Mouse (Mus musculus): ENCODE results near the gene Clcn7. TPM values are rescaled to one million over a fixed set of nuclear protein-coding genes. Genes with fewer than 3 reads are reported as not detected.

The Clcn7 gene
- 31.4 and 33.7 TPM in 2 replicates for polyA plus RNA-seq (2021; fragmentation: Nextera tagmentation)
- long read RNA-seq, experiment 1, full-length matches to known transcripts, result 14 of 35 reads
- long read RNA-seq, experiment 1, partial matches to known transcripts, result 17 of 35 reads
- long read RNA-seq, experiment 1, other reads (novel, unspliced or antisense), result 4 of 35 reads
- long read RNA-seq, experiment 2, full-length matches to known transcripts, result 36 of 73 reads
- long read RNA-seq, experiment 2, partial matches to known transcripts, result 31 of 73 reads
- long read RNA-seq, experiment 2, other reads (novel, unspliced or antisense), result 6 of 73 reads

GRCm38 (mm10) chr17:25133275-25133698, at the start of gene Clcn7:
Gene Clcn7 (plus strand): TSS chr17:25133391.

GRCm38 (mm10) chr17:25083444-25083931, 49.7 kb upstream of the Clcn7 start, which contains the start of gene Tmem204:
Gene Tmem204 (minus strand): TSS chr17:25083591.

GRCm38 (mm10) chr17:25115664-25116432, 17.3 kb upstream of the Clcn7 start, which contains the start of gene Telo2:
Gene Telo2 (minus strand): TSS chr17:25115967.

GRCm38 (mm10) chr17:25120406-25120805, 12.8 kb upstream of the Clcn7 start, which contains the start of gene Ptx4:
Gene Ptx4 (plus strand): TSS chr17:25120760.

GRCm38 (mm10) chr17:25162161-25162560, 29.0 kb downstream of the Clcn7 start, which contains the start of gene Ccdc154:
Gene Ccdc154 (plus strand): TSS chr17:25162461.

GRCm38 (mm10) chr17:25175411-25175810, 42.2 kb downstream of the Clcn7 start, which contains the start of gene Gm38655:
Gene Gm38655 (minus strand): TSS chr17:25175471.

GRCm38 (mm10) chr17:25184129-25184691, 51.0 kb downstream of the Clcn7 start, which contains the start of gene BC003965:
Gene BC003965 (plus strand): TSS chr17:25184554.

GRCm38 (mm10) chr17:25188150-25189031, 55.2 kb downstream of the Clcn7 start, which contains the start of gene Unkl:
Gene Unkl (plus strand): TSS chr17:25188397.

Other genes with a start within 250 kb of the Clcn7 start
- gene Nubp2, start 247.0 kb upstream of the Clcn7 start, polyA plus RNA-seq (2021; fragmentation: Nextera tagmentation), result 54.0 and 61.7 TPM in 2 replicates
- gene Spsb3, start 246.7 kb upstream of the Clcn7 start, polyA plus RNA-seq (2021; fragmentation: Nextera tagmentation), result 82.3 and 84.0 TPM in 2 replicates
- gene Eme2, start 238.3 kb upstream of the Clcn7 start, polyA plus RNA-seq (2021; fragmentation: Nextera tagmentation), result 15.7 and 16.4 TPM in 2 replicates
- gene Mrps34, start 238.3 kb upstream of the Clcn7 start, polyA plus RNA-seq (2021; fragmentation: Nextera tagmentation), result 173 and 187 TPM in 2 replicates
- gene Nme3, start 236.9 kb upstream of the Clcn7 start, polyA plus RNA-seq (2021; fragmentation: Nextera tagmentation), result 121 and 122 TPM in 2 replicates
- 52.4 and 55.8 TPM in 2 replicates for gene Mapk8ip3, start 196.4 kb upstream of the Clcn7 start, polyA plus RNA-seq (2021; fragmentation: Nextera tagmentation)
- gene Jpt2, start 172.7 kb upstream of the Clcn7 start, polyA plus RNA-seq (2021; fragmentation: Nextera tagmentation), result 4.7 and 5.9 TPM in 2 replicates
- gene Cramp1l, start 117.6 kb upstream of the Clcn7 start, polyA plus RNA-seq (2021; fragmentation: Nextera tagmentation), result 6.2 and 7.0 TPM in 2 replicates
- gene Ift140, start 117.3 kb upstream of the Clcn7 start, polyA plus RNA-seq (2021; fragmentation: Nextera tagmentation), result 4.3 and 6.4 TPM in 2 replicates
- gene Tmem204, start 49.8 kb upstream of the Clcn7 start, polyA plus RNA-seq (2021; fragmentation: Nextera tagmentation), result 15.0 and 15.1 TPM in 2 replicates
- 9.6 and 9.7 TPM in 2 replicates for gene Telo2, start 17.4 kb upstream of the Clcn7 start, polyA plus RNA-seq (2021; fragmentation: Nextera tagmentation)
- gene Ptx4, start 12.6 kb upstream of the Clcn7 start, polyA plus RNA-seq (2021; fragmentation: Nextera tagmentation), result 0.79 and 0.80 TPM in 2 replicates
- gene Ccdc154, start 29.1 kb downstream of the Clcn7 start, polyA plus RNA-seq (2021; fragmentation: Nextera tagmentation), result not detected in 2 replicates
- not detected in 2 replicates for gene Gm38655, start 42.1 kb downstream of the Clcn7 start, polyA plus RNA-seq (2021; fragmentation: Nextera tagmentation)
- 23.3 and 25.0 TPM in 2 replicates for gene BC003965, start 51.2 kb downstream of the Clcn7 start, polyA plus RNA-seq (2021; fragmentation: Nextera tagmentation)
- gene Unkl, start 55.0 kb downstream of the Clcn7 start, polyA plus RNA-seq (2021; fragmentation: Nextera tagmentation), result 15.3 and 15.6 TPM in 2 replicates
- 90.7 and 91.3 TPM in 2 replicates for gene Gnptg, start 106.7 kb downstream of the Clcn7 start, polyA plus RNA-seq (2021; fragmentation: Nextera tagmentation)
- 58.8 and 62.6 TPM in 2 replicates for gene Tsr3, start 106.8 kb downstream of the Clcn7 start, polyA plus RNA-seq (2021; fragmentation: Nextera tagmentation)
- 3.0 and 4.2 TPM in 2 replicates for gene Baiap3, start 123.0 kb downstream of the Clcn7 start, polyA plus RNA-seq (2021; fragmentation: Nextera tagmentation)
- gene Ube2i, start 141.2 kb downstream of the Clcn7 start, polyA plus RNA-seq (2021; fragmentation: Nextera tagmentation), result 235 and 259 TPM in 2 replicates
- gene Prss34, start 165.0 kb downstream of the Clcn7 start, polyA plus RNA-seq (2021; fragmentation: Nextera tagmentation), result not detected in 2 replicates
- gene Prss28, start 175.3 kb downstream of the Clcn7 start, polyA plus RNA-seq (2021; fragmentation: Nextera tagmentation), result not detected in 2 replicates
- not detected in 2 replicates for gene Prss29, start 185.3 kb downstream of the Clcn7 start, polyA plus RNA-seq (2021; fragmentation: Nextera tagmentation)
- not detected in 2 replicates for gene Tpsab1, start 212.2 kb downstream of the Clcn7 start, polyA plus RNA-seq (2021; fragmentation: Nextera tagmentation)
- not detected in 2 replicates for gene Tpsb2, start 232.9 kb downstream of the Clcn7 start, polyA plus RNA-seq (2021; fragmentation: Nextera tagmentation)
- gene Tpsg1, start 235.9 kb downstream of the Clcn7 start, polyA plus RNA-seq (2021; fragmentation: Nextera tagmentation), result not detected in 2 replicates

Data from layer of hippocampus, adult 6 months (tissue).